Mouse (Mus musculus): ENCODE results near the gene Srsf1. TPM values are rescaled to one million over a fixed set of nuclear protein-coding genes. Genes with fewer than 3 reads are reported as not detected.

Gene Srsf1
- 416 and 617 TPM in 2 replicates for total RNA-seq (2012; rRNA removed)
- 812 and 852 TPM in 2 replicates for total RNA-seq (2014; rRNA removed)
- polyA plus RNA-seq (2012; ENCODE audit: insufficient read length, low read depth) = 705 and 730 TPM in 2 replicates

DNA sequence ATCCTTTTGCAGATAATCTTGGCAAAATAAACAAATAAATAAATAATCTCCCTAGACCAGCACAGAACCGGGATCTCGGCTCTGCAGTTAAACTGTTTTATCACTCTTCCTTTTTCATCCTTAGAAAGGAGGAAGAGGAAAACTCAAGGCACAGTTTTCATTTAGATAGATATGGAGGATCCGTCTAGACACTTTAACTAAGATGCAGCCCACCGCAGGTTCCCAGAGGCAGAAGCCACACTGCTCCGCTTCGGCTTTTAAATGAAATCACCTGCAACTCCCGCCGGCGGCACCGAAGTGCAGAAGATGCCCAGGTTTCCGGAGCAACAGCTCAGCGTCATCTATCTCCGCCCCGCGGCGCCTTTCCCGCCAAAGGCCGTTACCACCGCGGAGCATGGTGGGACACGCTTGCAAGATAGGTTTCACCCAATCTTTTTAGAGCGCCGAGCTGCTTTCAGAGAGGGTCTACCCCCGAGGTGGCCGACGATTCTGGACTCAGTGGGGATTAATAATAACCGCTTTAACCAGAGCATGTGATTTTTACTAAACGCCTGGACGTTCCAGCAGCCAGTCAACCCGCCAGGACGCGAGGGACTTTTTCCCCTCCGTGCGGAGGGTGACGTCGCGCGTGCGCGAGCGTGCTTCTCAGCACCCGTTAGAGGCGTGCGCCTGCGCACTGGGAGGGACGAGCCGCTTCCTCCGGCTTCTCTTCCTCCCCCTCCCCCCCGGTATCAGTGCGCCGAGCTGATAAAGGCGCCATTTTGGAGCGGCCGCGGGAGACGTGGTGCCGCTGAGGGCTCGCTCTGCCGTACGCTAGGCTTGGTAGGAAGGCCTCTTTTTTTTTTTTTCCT is at the start of gene Srsf1:
TSS of gene Srsf1 (plus strand) at position 430 of the 851 bp plus-strand sequence.
- Histone ChIP-seq H3K4me2 (ENCODE audit: insufficient read depth, low read depth, poor library complexity, severe bottlenecking) (peak within 1 kb of the TSS; percentile 48), H3K9me3 (replicated peaks; ENCODE audit: low read length) (no peaks in the 10 kb centered on the region), H3K4me1 (ENCODE audit: control insufficient read depth in 1 of 2, insufficient read depth in 2 of 2) (peaks cover 2 to 45% of the 10 kb centered on the region in 2 experiments; a peak in 3 of 4 replicates), H3K9ac (ENCODE audit: insufficient read depth, low read depth) (peak within 1 kb of the TSS; percentile 99), H3K27me3 (replicated peaks) (no peaks in the 10 kb centered on the region), H3K4me3 (replicated peaks in 1 of 3; ENCODE audit: low read depth in 2 of 3, low read length in 2 of 3, poor library complexity in 1 of 3) (peak within 1 kb of the TSS; percentile 77 to 100 (median 88)), H3K36me3 (replicated peaks in 1 of 2; ENCODE audit: control insufficient read depth in 1 of 2, insufficient read depth in 1 of 2, low read length in 1 of 2) (peaks cover 20 to 38% of the 10 kb centered on the region in 2 experiments), H3K27ac (ENCODE audit: insufficient read depth, low read depth) (peak within 1 kb of the TSS; percentile 95), H3K79me2 (replicated peaks; ENCODE audit: control insufficient read depth, extremely low read depth, insufficient read depth, poor library complexity, severe bottlenecking) (peaks cover 52% of the 10 kb centered on the region)
- dilution Hi-C loops (cut with MboI; ENCODE audit: extremely low pct_ligation_motif_present, extremely low pct_unique_long_range_greater_than_20kb, low sequenced_read_pairs) (no loop called here), in situ Hi-C loops (cut with MboI; ENCODE audit: low pct_ligation_motif_present, low pct_unique_long_range_greater_than_20kb, low sequenced_read_pairs) (loop anchor here (5.0 kb wide), 1 partner anchor 60 kb away; the partner anchor contains the start of gene Dynll2)
- peak; percentile 24; the same call in 1 of the 2 replicates for TF ChIP-seq USF2 (conservative IDR thresholded peaks at IDR 0.05; ENCODE audit: low read depth, low read length)
- TF ChIP-seq TBP (conservative IDR thresholded peaks at IDR 0.05; ENCODE audit: low read depth, low read length) = peak; percentile 96; the same call in 1 of the 2 replicates
- no peak for TF ChIP-seq MAX (IDR thresholded peaks at IDR 0.05; ENCODE audit: low read length)
- TF ChIP-seq GABPA (IDR thresholded peaks at IDR 0.05; ENCODE audit: insufficient replicate concordance, low read depth, low read length) = no peak
- no peak for TF ChIP-seq HCFC1 (IDR thresholded peaks at IDR 0.05; ENCODE audit: low read depth, low read length)
- TF ChIP-seq SMC3 (IDR thresholded peaks at IDR 0.05; ENCODE audit: low read depth, low read length) = no peak
- no peak for TF ChIP-seq USF1 (IDR thresholded peaks at IDR 0.05; ENCODE audit: low read depth, low read length)
- TF ChIP-seq POLR2A (IDR thresholded peaks at IDR 0.05; ENCODE audit: low read depth, low read length) = peak; percentile 94
- DNase-seq (ENCODE audit: extremely low read depth) = peak; percentile 99

DNA sequence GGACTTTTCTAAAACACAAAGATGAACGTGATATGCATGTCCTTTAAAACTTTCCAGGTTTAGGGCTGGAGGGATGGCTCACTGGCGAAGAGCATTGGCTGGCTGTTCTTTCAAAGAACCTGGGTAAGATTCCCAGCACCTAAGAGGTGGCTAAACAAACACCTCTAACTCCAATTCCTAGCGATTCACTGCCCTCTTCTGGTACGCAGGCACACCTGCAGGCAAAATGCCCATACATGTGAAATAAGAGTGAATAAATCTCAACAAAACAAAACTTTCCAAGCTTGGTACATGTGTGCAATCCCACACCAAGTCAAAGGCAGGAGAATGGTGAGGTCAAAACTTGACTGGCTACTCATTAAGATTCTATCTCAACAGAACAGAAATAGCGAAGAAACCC is 47.4 kb upstream of the Srsf1 start:
- no peaks in the 10 kb centered on the region for H3K4me1 ChIP-seq (ENCODE audit: control insufficient read depth in 1 of 2, insufficient read depth in 2 of 2)
- no peak for DNase-seq (ENCODE audit: extremely low read depth)
- in situ Hi-C loops (cut with MboI; ENCODE audit: low pct_ligation_motif_present, low pct_unique_long_range_greater_than_20kb, low sequenced_read_pairs) = no loop called here
- H3K27me3 ChIP-seq (replicated peaks) = no peaks in the 10 kb centered on the region
- H3K9ac ChIP-seq (ENCODE audit: insufficient read depth, low read depth) = no peak overlapping the region
- no peaks in the 10 kb centered on the region for H3K79me2 ChIP-seq (replicated peaks; ENCODE audit: control insufficient read depth, extremely low read depth, insufficient read depth, poor library complexity, severe bottlenecking)
- no peak overlapping the region for H3K4me3 ChIP-seq (replicated peaks in 1 of 3; ENCODE audit: low read depth in 2 of 3, low read length in 2 of 3, poor library complexity in 1 of 3)
- no peaks in the 10 kb centered on the region for H3K36me3 ChIP-seq (replicated peaks in 1 of 2; ENCODE audit: control insufficient read depth in 1 of 2, insufficient read depth in 1 of 2, low read length in 1 of 2)
- peaks cover 13% of the 10 kb centered on the region for H3K9me3 ChIP-seq (replicated peaks; ENCODE audit: low read length)
- dilution Hi-C loops (cut with MboI; ENCODE audit: extremely low pct_ligation_motif_present, extremely low pct_unique_long_range_greater_than_20kb, low sequenced_read_pairs) = no loop called here
- TF ChIP-seq POLR2AphosphoS2 (IDR thresholded peaks at IDR 0.05; ENCODE audit: low read depth, low read length) (no peak), SMC3 (IDR thresholded peaks at IDR 0.05; ENCODE audit: low read depth, low read length) (peak; percentile 17; the same call in 1 of the 2 replicates), CTCF (conservative IDR thresholded peaks at IDR 0.05 in 1 of 2, IDR thresholded peaks at IDR 0.05 in 1 of 2; ENCODE audit: low read depth in 2 of 2, low read length in 2 of 2) (peak; percentile 40 to 51; a peak in 3 of 4 replicates), RAD21 (IDR thresholded peaks at IDR 0.05; ENCODE audit: low read depth, low read length) (peak; percentile 31)
- no peak overlapping the region for H3K27ac ChIP-seq (ENCODE audit: insufficient read depth, low read depth)
- no peak overlapping the region for H3K4me2 ChIP-seq (ENCODE audit: insufficient read depth, low read depth, poor library complexity, severe bottlenecking)

DNA sequence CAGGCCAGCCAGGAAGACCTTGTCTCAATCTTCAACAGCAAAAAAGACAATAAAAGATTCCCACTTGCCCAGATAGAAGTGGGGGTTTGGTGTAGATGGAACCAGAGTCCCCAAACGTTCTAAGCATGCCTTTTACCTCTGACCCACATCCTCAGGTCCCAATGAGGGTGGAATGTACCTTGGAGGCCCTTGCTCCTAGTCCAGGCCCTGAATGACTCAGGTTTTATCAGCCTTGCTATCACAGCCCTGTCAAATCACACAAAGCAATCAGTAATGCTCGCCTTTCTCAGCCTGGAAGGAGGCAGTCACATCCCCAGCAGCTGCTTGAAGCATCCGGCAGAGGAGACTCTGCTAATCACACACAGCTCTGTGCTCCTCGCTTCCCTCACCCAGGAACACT is 44.4 kb upstream of the Srsf1 start:
- in situ Hi-C loops (cut with MboI; ENCODE audit: low pct_ligation_motif_present, low pct_unique_long_range_greater_than_20kb, low sequenced_read_pairs) = no loop called here
- Histone ChIP-seq H3K9ac (ENCODE audit: insufficient read depth, low read depth) (no peak overlapping the region), H3K9me3 (replicated peaks; ENCODE audit: low read length) (peaks cover 16% of the 10 kb centered on the region), H3K79me2 (replicated peaks; ENCODE audit: control insufficient read depth, extremely low read depth, insufficient read depth, poor library complexity, severe bottlenecking) (no peaks in the 10 kb centered on the region), H3K27ac (ENCODE audit: insufficient read depth, low read depth) (no peak overlapping the region), H3K4me1 (ENCODE audit: control insufficient read depth in 1 of 2, insufficient read depth in 2 of 2) (no peaks in the 10 kb centered on the region), H3K4me2 (ENCODE audit: insufficient read depth, low read depth, poor library complexity, severe bottlenecking) (no peak overlapping the region), H3K4me3 (replicated peaks in 1 of 3; ENCODE audit: low read depth in 2 of 3, low read length in 2 of 3, poor library complexity in 1 of 3) (no peak overlapping the region), H3K36me3 (replicated peaks in 1 of 2; ENCODE audit: control insufficient read depth in 1 of 2, insufficient read depth in 1 of 2, low read length in 1 of 2) (no peaks in the 10 kb centered on the region), H3K27me3 (replicated peaks) (no peaks in the 10 kb centered on the region)
- dilution Hi-C loops (cut with MboI; ENCODE audit: extremely low pct_ligation_motif_present, extremely low pct_unique_long_range_greater_than_20kb, low sequenced_read_pairs) = no loop called here
- no peak for DNase-seq (ENCODE audit: extremely low read depth)
- TF ChIP-seq MAX (IDR thresholded peaks at IDR 0.05; ENCODE audit: low read length) (no peak), UBTF (IDR thresholded peaks at IDR 0.05; ENCODE audit: low read depth, low read length) (no peak), SIN3A (IDR thresholded peaks at IDR 0.05; ENCODE audit: low read length) (no peak), USF1 (IDR thresholded peaks at IDR 0.05; ENCODE audit: low read depth, low read length) (no peak), POLR2AphosphoS2 (IDR thresholded peaks at IDR 0.05; ENCODE audit: low read depth, low read length) (no peak), BHLHE40 (IDR thresholded peaks at IDR 0.05; ENCODE audit: low read depth, low read length) (no peak), NELFE (IDR thresholded peaks at IDR 0.05; ENCODE audit: low read depth, low read length) (no peak), ZNF384 (IDR thresholded peaks at IDR 0.05; ENCODE audit: low read depth, low read length) (no peak), CHD2 (IDR thresholded peaks at IDR 0.05; ENCODE audit: low read length) (no peak), PAX5 (IDR thresholded peaks at IDR 0.05; ENCODE audit: low read length) (no peak)

Measured in CH12.LX (cell line).